Mouse (Mus musculus) E14TG2a.4 (cell line): Measurements from ENCODE around the gene Btbd35f22.
"Not testable (repeated sequence)": the region's sequence is repeated elsewhere in the genome, so short reads cannot be mapped to it uniquely, and the experiment has no call there.

Experiments
- CTCF ChIP-seq: conservative IDR thresholded peaks from 2 replicates; pipeline ENCODE4 v1.5.1; 2014; ENCODE audit warnings: low read length
- NANOG ChIP-seq: IDR thresholded peaks from 2 replicates; pipeline ENCODE4 v1.6.1; 2014; ENCODE audit warnings: borderline replicate concordance, low read length, mixed read lengths
- POU5F1 ChIP-seq: IDR thresholded peaks from 2 replicates; pipeline ENCODE4 v1.6.1; 2014; ENCODE audit warnings: low read length, borderline replicate concordance

DNA sequence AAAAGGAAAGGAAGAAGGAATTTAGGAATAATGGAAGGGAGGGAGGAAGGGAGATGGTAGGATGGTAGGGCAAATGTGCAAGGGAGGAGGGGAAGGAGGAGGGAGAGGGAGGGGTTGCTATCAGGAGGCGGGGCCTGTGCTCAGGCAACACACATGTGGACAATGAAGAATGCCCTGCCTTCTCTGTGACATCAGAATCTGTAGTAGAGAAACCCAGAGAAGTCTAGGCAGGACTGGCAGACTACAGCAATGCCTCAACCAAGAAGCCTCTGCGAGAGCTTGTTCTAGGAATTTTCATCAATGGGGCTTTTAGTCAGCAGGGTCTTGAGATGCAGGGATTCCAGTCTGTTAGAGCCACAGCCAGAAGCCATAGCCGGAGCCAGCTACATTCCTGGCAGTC, at the start of gene Btbd35f22:
- TF ChIP-seq CTCF, POU5F1, NANOG: not testable (repeated sequence)
